Mouse (Mus musculus) embryonic facial prominence, embryonic 13.5 days (tissue): ENCODE data around the gene Slc27a1. TPM values are rescaled to one million over a fixed set of nuclear protein-coding genes. Genes with fewer than 3 reads are reported as not detected.

Experiments used
- ATAC-seq: fragments of 200-750 bp; cut with Nextera tagmentation; 2 replicates; pipeline ENCODE4 v1.8.0; 2017; ENCODE audit warnings: low read depth; ENCODE audit not compliant: insufficient number of reproducible peaks, insufficient read depth, low FRiP score, low TSS enrichment
- H3K27ac ChIP-seq: fragments of 300-500 bp; sonication (generic); 2 replicates; pipeline ENCODE4 v1.5.1; 2015; ENCODE audit warnings: moderate library complexity, mild to moderate bottlenecking, inconsistent platforms
- H3K27me3 ChIP-seq: fragments of 300-500 bp; sonication (generic); 2 replicates; pipeline ENCODE4 v1.6.1; 2015; ENCODE audit warnings: mild to moderate bottlenecking, inconsistent platforms
- H3K36me3 ChIP-seq: fragments of 300-500 bp; sonication (generic); 2 replicates; pipeline ENCODE4 v1.6.1; 2015; ENCODE audit warnings: mild to moderate bottlenecking, inconsistent platforms
- H3K4me1 ChIP-seq: fragments of 300-500 bp; sonication (generic); 2 replicates; pipeline ENCODE4 v1.6.1; 2015; ENCODE audit warnings: inconsistent platforms
- H3K4me2 ChIP-seq: fragments of 300-500 bp; sonication (generic); 2 replicates; pipeline ENCODE4 v1.6.1; 2015; ENCODE audit warnings: moderate library complexity, mild to moderate bottlenecking, inconsistent platforms
- H3K4me3 ChIP-seq: fragments of 300-500 bp; sonication (generic); 2 replicates; pipeline ENCODE4 v1.5.1; 2015; ENCODE audit warnings: mild to moderate bottlenecking, inconsistent platforms
- H3K9ac ChIP-seq: fragments of 300-500 bp; sonication (generic); 2 replicates; pipeline ENCODE4 v1.6.1; 2015; ENCODE audit warnings: mild to moderate bottlenecking, inconsistent platforms
- H3K9me3 ChIP-seq: fragments of 300-500 bp; sonication (generic); 2 replicates; pipeline ENCODE4 v1.6.1; 2016; ENCODE audit warnings: inconsistent platforms
- WGBS: fragments of 180-500 bp; shearing (Covaris S2); methylation state at CpG from one replicate; pipeline ENCODE4 v1.1.7; 2015; ENCODE audit warnings: mixed read lengths; 5-methylcytosine and 5-hydroxymethylcytosine counted together
- polyA plus RNA-seq: library from polyadenylated mRNA; unstranded; fragments of >200 nt; fragmentation: Nextera tagmentation; extraction: Ambion mirVana; gene quantifications from 2 replicates; pipeline ENCODE4 v1.2.1, GENCODE M21; 2015

Slc27a1 gene
- polyA plus RNA-seq, 1 experiment from 2014 or later = 47.8 TPM

DNA sequence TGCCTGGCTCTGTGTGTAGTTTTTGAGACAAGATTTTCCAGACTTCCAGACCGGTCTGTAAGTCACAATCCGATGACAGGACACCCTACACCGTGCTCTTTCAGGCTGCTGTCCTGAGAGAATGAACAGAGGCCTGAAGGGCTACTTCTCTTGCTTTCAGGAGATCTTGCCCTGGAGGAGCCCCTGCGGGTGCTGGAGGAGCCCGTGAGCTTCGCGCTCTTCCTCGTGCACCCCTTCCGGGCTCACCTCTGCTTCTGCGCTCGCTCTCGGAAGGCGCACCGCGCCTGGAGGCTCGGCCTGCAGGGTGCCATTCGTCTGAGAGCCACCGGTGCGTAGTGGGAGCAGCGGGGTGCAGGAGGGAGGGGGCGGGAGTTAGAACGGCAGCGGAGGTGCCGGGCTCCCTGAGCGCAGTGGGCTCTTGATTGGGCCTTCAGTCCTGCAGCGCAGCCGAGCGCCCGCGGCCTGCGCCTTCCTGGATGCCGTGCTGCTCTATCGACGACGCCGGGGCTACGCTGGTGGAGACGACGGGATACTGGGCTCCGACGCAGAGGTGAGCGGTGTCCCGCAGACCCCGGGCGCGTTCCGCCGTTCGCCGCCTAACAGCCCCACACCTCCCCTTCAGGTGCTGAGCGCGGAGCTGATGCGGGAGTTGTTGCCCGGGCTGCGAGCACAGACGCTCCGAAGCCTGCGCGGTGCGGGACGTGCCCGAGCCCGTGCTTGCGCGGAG is 33.4 kb downstream of the Slc27a1 start:
- Histone ChIP-seq H3K4me3 (peak overlapping the region; percentile 46), H3K36me3 (peaks cover 9% of the 10 kb centered on the region; the same call in 1 of the 2 replicates), H3K4me2 (peak overlapping the region; percentile 83), H3K27ac (no peak overlapping the region), H3K9ac (peak overlapping the region; percentile 66), H3K27me3 (peaks cover 44% of the 10 kb centered on the region), H3K4me1 (peaks cover 21% of the 10 kb centered on the region), H3K9me3 (no peaks in the 10 kb centered on the region)
- 2% methylated on average over 65 of the region's 65 CpGs for WGBS
- ATAC-seq = peak; percentile 27

DNA sequence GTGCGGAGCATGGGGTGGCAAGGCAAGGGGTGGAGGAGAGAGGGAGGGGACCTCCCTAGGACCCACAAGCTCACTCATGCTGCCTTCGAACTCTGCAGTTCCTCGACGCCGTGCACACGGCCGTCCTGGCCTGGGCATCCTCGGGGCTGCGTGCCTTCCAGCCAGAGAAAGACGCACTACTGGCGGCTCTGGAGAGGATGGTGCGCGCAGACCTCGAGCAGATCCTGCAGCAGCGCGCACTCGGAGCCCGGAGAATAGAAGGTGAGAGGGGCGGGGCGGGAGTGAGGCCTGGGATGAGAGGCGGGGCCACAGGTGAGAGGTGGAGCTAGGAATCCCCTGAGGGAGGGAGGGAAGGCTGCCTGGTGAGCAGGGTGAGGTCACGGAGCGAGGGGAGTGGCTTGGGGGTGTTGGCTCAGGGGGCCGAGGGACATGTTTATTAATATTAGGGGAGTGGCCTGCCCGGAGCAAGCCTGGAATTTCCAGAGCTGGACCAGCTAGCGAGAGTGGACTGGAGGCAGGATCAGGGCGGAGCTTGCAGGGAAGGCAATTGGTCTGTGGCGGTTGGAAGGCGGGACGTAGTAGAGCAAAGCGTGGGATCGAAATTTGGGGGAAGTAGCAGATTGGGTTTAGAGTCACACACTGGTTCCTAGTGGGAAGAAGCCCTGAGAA is 34.1 kb downstream of the Slc27a1 start:
- Histone ChIP-seq H3K4me1 (peaks cover 21% of the 10 kb centered on the region), H3K27me3 (peaks cover 44% of the 10 kb centered on the region), H3K36me3 (peaks cover 9% of the 10 kb centered on the region; the same call in 1 of the 2 replicates), H3K4me2 (peak overlapping the region; percentile 83), H3K9me3 (no peaks in the 10 kb centered on the region), H3K4me3 (peak overlapping the region; percentile 46), H3K9ac (peak overlapping the region; percentile 66), H3K27ac (no peak overlapping the region)
- WGBS = 2% methylated on average over 32 of the region's 32 CpGs
- peak; percentile 72 for ATAC-seq

DNA sequence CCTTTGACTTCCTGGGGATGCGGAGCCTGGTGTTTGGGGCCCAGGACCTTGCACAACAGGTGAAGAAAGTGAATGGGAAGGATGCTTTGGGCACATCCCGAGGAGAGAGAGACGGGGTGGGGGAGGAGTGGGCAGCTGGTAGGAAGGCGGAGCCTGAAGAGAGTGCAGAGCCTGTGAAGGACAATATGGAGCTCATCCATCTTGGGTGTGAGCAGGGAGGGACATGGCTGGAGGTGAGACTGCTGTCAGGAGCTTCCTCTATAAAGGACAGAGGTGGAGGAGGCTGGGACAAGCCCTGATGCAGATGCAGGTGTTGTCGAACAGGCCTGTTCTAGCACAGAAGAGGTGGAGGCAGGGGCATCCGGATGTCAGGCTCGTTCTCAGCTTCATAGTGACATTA is 35.3 kb downstream of the Slc27a1 start:
- 0 out of 2 replicates have a peak overlapping the region, but pooled peaks have one; percentile 3 for H3K9ac ChIP-seq
- H3K4me3 ChIP-seq = no peak overlapping the region
- no peak overlapping the region for H3K4me2 ChIP-seq
- ATAC-seq = no peak
- H3K36me3 ChIP-seq = peaks cover 9% of the 10 kb centered on the region; the same call in 1 of the 2 replicates
- peaks cover 21% of the 10 kb centered on the region for H3K4me1 ChIP-seq
- WGBS = 62% methylated on average over 7 of the region's 7 CpGs
- H3K27me3 ChIP-seq = peaks cover 44% of the 10 kb centered on the region
- no peaks in the 10 kb centered on the region for H3K9me3 ChIP-seq
- no peak overlapping the region for H3K27ac ChIP-seq

DNA sequence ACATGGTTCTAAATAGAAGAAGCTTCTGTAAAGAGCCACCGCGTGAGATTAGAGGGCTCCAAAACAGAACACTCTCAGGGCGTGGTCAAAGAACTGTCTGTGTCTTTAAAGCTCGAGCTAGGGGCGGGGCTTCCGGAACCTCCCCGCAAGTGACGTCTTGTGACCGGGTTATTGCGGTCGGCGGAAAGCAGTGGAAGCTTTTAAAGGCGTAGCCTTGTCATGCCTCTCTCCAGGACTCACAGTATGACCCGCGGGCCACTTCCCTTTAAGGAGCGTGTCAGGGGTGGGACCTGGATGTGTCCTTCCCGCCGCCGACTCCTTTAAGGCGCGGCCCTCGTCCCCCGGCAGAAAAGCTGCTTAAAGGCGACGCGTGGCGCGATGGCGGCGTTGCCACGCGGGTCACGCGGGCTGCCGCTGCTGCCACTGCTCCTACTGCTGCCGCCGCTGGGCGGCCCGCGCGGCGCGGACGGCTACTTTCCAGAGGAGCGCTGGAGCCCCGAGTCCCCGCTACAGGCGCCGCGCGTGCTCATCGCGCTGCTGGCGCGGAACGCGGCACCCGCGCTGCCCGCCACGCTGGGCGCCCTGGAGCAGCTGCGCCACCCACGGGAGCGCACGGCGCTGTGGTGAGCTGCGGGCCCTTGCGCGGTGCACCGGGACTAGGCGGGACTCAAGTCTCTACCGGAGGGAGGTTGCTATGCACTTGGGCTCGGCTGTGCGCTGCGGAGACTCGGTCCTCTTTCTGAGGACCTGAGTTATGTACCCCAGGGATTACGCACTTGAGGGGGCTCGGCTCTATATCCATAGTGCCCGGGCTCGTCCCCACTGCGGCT is 42.4 kb downstream of the Slc27a1 start, which contains the start of gene Colgalt1:
Gene Colgalt1 (plus strand): TSS at position 177 of the 830 bp plus-strand sequence.
- peak; percentile 98 for ATAC-seq
- under 1% methylated on average over 82 of the region's 82 CpGs for WGBS
- Histone ChIP-seq H3K36me3 (peaks cover 33% of the 10 kb centered on the region), H3K27ac (peak within 1 kb of the TSS; percentile 91), H3K4me2 (peak within 1 kb of the TSS; percentile 66), H3K9me3 (no peaks in the 10 kb centered on the region), H3K9ac (peak within 1 kb of the TSS; percentile 90), H3K4me3 (peak within 1 kb of the TSS; percentile 94), H3K4me1 (peaks cover 19% of the 10 kb centered on the region), H3K27me3 (no peaks in the 10 kb centered on the region)

DNA sequence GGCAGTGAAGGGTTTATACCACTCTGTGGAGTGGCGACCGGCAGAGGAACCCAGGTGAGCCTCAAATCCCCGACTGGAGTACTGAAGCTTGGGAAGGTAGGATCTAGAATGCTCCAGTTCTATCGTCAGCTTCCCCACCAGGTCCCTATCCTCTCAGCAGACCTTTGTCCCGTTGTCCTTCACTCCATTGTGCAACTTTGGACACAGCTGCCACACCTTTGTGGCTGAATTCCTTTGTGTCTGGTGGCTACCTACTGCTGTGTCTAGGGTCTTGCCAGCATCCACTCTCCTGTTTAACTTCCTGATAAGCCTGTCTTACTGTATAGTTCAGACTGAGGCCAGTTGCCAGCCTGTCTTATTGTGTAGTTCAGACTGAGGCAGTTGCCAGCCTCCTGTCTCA is 43.5 kb downstream of the Slc27a1 start:
- ATAC-seq = no peak
- 47% methylated on average over 5 of the region's 5 CpGs for WGBS
- H3K36me3 ChIP-seq = peaks cover 44% of the 10 kb centered on the region
- H3K27ac ChIP-seq = no peak overlapping the region
- peak overlapping the region; percentile 66 for H3K4me2 ChIP-seq
- peaks cover 19% of the 10 kb centered on the region for H3K4me1 ChIP-seq
- H3K9ac ChIP-seq = peak overlapping the region; percentile 90
- H3K9me3 ChIP-seq = no peaks in the 10 kb centered on the region
- H3K27me3 ChIP-seq = no peaks in the 10 kb centered on the region
- peak overlapping the region; percentile 94 for H3K4me3 ChIP-seq

DNA sequence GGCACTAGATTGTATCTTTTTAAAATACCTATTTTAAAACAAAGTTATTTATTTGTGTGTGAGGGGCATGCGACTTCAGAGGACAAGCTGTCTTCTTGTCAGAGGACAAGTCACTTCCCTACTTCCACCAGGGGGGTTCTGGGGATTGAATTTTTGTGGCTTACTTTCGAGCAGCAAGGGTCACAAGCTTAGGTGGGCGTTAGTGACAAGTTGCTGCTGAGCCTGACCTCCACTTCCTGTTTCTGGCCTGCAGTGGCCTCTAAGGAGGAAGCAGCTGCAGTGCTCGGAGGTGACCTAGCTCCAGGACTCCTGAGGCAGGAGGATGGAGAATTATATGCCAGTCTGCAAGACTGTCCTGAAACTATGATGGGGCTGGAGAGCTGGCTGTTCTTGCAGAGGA is 44.7 kb downstream of the Slc27a1 start:
- ATAC-seq = no peak
- WGBS = 44% methylated on average over 4 of the region's 4 CpGs
- no peak overlapping the region for H3K4me3 ChIP-seq
- H3K27ac ChIP-seq = no peak overlapping the region
- H3K9ac ChIP-seq = no peak overlapping the region
- peaks cover 19% of the 10 kb centered on the region for H3K4me1 ChIP-seq
- H3K36me3 ChIP-seq = peaks cover 57% of the 10 kb centered on the region
- H3K4me2 ChIP-seq = no peak overlapping the region
- H3K9me3 ChIP-seq = no peaks in the 10 kb centered on the region
- no peaks in the 10 kb centered on the region for H3K27me3 ChIP-seq

DNA sequence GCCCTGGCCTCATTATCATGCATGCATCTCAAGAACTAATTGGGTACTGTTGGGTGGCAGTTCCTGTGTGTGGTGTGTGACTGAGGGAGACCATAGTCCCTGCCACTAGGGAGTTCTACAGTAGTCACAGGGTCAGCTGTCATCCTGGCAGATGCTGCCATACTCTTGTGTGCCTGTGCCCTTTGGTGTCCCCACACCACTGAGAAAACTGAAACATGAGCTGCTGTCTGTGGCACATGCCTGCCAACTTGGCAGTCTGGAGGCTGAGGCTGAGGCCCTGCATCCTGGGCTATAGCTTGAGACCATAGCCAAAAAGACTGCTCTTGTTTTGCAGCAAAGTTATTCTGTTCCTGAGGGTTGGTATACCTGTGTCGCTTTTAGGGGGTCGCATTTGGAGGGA is 51.1 kb downstream of the Slc27a1 start:
- Histone ChIP-seq H3K4me3 (no peak overlapping the region), H3K27ac (no peak overlapping the region), H3K9ac (no peak overlapping the region), H3K36me3 (peaks cover 97% of the 10 kb centered on the region), H3K4me1 (no peaks in the 10 kb centered on the region), H3K9me3 (peaks cover 12% of the 10 kb centered on the region), H3K4me2 (no peak overlapping the region), H3K27me3 (no peaks in the 10 kb centered on the region)
- no peak for ATAC-seq
- 91% methylated on average over 2 of the region's 2 CpGs for WGBS

DNA sequence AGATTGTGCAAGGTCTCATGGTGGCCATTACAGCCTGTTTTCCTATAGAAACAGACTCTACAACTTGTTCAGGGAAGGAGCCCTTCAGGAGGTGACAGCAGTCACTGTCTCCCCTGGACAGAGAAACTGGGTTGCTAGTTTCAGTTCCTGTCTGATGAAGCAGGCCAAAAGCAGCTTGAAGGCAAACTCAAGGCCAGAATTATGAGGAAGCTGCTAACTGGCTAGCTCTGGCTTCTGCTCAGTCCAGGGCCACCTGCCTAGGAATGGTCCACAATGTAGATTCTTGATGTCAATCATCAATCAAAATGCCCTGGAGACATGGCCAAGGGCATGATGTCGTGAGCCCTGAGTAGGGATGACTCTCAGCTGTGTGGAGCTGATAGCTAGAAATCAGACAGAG is 56.4 kb downstream of the Slc27a1 start:
- H3K36me3 ChIP-seq = peaks cover 64% of the 10 kb centered on the region
- peaks cover 12% of the 10 kb centered on the region for H3K9me3 ChIP-seq
- H3K9ac ChIP-seq = no peak overlapping the region
- H3K27ac ChIP-seq = no peak overlapping the region
- H3K4me2 ChIP-seq = no peak overlapping the region
- no peak overlapping the region for H3K4me3 ChIP-seq
- 76% methylated on average over 1 of the region's 1 CpGs for WGBS
- no peak for ATAC-seq
- peaks cover 2% of the 10 kb centered on the region for H3K27me3 ChIP-seq
- peaks cover 27% of the 10 kb centered on the region for H3K4me1 ChIP-seq

DNA sequence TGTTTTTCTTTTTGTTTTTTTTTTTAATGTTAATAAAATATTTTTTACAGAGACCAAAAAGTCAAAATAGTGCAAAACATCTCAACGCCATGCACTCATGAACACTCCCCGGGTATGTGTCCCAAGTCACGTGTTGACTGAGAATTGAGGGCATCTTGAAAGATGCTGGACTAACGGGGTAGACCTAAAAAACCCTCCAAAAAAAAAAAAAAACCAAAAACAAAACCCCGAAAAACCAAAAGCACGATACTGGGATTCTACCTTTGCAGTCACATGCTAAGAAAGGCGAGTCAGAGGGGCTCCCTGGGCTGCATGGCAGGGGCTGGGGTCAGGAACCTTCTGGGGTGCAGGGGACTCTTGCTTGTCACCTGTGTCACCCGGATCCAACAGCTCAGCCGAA is 58.1 kb downstream of the Slc27a1 start:
- peaks cover 29% of the 10 kb centered on the region for H3K4me1 ChIP-seq
- H3K9ac ChIP-seq = no peak overlapping the region
- no peak overlapping the region for H3K4me3 ChIP-seq
- H3K9me3 ChIP-seq = peaks cover 12% of the 10 kb centered on the region
- H3K27ac ChIP-seq = peak overlapping the region; percentile 86; the same call in 1 of the 2 replicates
- no peak for ATAC-seq
- 79% methylated on average over 9 of the region's 9 CpGs for WGBS
- H3K36me3 ChIP-seq = peaks cover 47% of the 10 kb centered on the region
- no peak overlapping the region for H3K4me2 ChIP-seq
- peaks cover 12% of the 10 kb centered on the region for H3K27me3 ChIP-seq

DNA sequence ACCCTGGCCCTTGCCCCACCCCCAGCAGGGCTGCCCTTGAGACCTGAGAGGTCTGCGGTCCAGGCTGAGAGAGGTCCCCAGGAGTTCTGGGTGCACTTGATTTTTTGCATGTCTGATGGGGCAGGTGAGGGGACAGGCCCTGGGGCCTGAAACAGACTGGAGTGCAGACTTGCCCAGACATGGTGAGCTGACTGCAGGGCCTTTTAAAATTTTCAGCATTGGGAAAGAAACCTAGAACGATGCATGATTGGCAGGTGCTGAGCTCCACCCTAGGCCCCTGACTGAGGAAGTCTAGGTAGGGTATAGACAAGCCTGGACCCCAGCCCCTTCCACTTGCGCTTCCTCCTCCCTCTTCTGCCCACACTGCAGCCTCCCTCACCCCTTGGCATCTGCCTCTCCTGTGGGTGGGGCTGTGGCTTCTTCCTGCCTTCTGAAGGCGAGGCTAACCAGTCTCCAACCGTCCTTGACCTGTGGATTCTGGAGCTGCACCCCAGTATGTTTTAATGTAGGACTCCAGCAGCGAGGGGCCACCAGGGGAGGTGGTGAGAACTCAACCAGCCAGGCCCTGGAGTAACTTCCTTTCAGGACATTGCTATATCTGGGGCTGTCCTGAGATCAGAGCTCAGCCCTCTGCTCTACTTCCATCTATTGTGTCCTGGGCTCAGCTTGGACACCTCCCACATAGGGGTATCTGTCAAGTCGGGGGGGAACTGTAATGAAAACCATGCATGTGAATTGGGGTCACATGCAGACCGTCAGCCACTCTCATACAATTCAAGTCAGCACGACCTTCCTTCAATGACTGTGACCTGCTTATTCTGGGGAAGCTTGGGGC is 58.8 kb downstream of the Slc27a1 start:
- Histone ChIP-seq H3K4me3 (no peak overlapping the region), H3K9me3 (peaks cover 10% of the 10 kb centered on the region), H3K4me2 (0 out of 2 replicates have a peak overlapping the region, but pooled peaks have one; percentile 1), H3K27me3 (peaks cover 12% of the 10 kb centered on the region), H3K9ac (no peak overlapping the region), H3K27ac (peak overlapping the region; percentile 86), H3K36me3 (peaks cover 41% of the 10 kb centered on the region), H3K4me1 (peaks cover 29% of the 10 kb centered on the region)
- ATAC-seq = no peak
- 41% methylated on average over 9 of the region's 9 CpGs for WGBS
